Mouse (Mus musculus) CH12.LX (cell line): ENCODE results near the gene Cd3e.

Experiments used
- GABPA ChIP-seq: IDR thresholded peaks from 2 replicates; pipeline ENCODE4 v1.6.1; 2012; ENCODE audit warnings: low read depth, low read length, improper control_type of control experiment, inconsistent platforms; ENCODE audit not compliant: insufficient replicate concordance
- JUND ChIP-seq: conservative IDR thresholded peaks from 2 replicates; pipeline ENCODE4 v1.6.1; 2011; ENCODE audit warnings: low read depth, low read length, improper control_type of control experiment
- POLR2A ChIP-seq: IDR thresholded peaks from 2 replicates; pipeline ENCODE4 v1.6.1; 2011; ENCODE audit warnings: low read depth, mild to moderate bottlenecking, improper control_type of control experiment, low read length
- SIN3A ChIP-seq: IDR thresholded peaks from 2 replicates; pipeline ENCODE4 v1.6.1; 2012; ENCODE audit warnings: low read length, improper control_type of control experiment, inconsistent platforms

DNA sequence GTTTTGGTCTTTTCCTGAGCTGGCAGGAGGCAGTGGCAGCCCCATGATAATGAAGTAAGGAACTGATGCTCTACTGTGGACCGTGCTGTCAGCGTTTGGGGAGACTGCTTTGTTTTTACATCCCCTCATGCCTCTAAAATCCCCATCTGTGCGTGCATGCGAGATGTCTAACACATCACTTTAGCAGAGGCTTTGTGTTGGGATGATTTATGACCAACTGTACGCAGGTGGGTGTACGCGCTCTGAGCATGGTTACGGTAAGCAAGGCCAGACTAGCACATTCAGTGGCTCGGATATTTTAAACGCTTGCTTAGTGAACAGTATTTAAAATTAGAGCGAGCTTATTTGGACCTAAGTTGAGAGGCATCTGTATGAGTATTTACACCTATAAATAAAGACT, 8.6 kb upstream of the Cd3e start:
- TF ChIP-seq SIN3A: no peak
- TF ChIP-seq JUND: no peak
- no peak for TF ChIP-seq GABPA
- no peak for TF ChIP-seq POLR2A
